Mouse (Mus musculus) layer of hippocampus, adult 9-11 months (tissue): ENCODE measurements at regions not wholly inside any gene's neighbourhood (a gene's known extent, or its start where the extent isn't known, plus 50 kb on each side); places are given as distances from the start of the nearest gene placed in this dataset.
A peak's percentile ranks its signal among the peaks of the same experiment; 100 is the strongest.

Experiments used
- DNase-seq: peaks from one replicate; pipeline ENCODE4 v3.0.0; 2022

- peak; percentile 8 for DNase-seq
Observed at GRCm38 (mm10) chr15:68362081-68363057, 1861.7 kb upstream of the Lrrc6 start.

GRCm38 (mm10) chr15:68360956-68361908 is 1860.5 kb upstream of the Lrrc6 start:
- no peak for DNase-seq

- DNase-seq: no peak
Observed at GRCm38 (mm10) chr15:68359496-68359895, 1858.8 kb upstream of the Lrrc6 start.

- no peak for DNase-seq
Observed at GRCm38 (mm10) chr15:68355957-68356356, 1855.2 kb upstream of the Lrrc6 start.

- DNase-seq: no peak
Observed at GRCm38 (mm10) chr15:68344652-68345051, 1843.9 kb upstream of the Lrrc6 start.

GRCm38 (mm10) chr15:68342542-68342941 is 1841.8 kb upstream of the Lrrc6 start:
- no peak for DNase-seq

GRCm38 (mm10) chr15:68341056-68341455 is 1840.3 kb upstream of the Lrrc6 start:
- no peak for DNase-seq

- DNase-seq: no peak
Observed at GRCm38 (mm10) chr15:68337264-68337663, 1836.6 kb upstream of the Lrrc6 start.

GRCm38 (mm10) chr15:68335837-68336236 is 1835.1 kb upstream of the Lrrc6 start:
- DNase-seq: no peak

- DNase-seq: no peak
Observed at GRCm38 (mm10) chr15:68316116-68316515, 1815.4 kb upstream of the Lrrc6 start.
